Mouse (Mus musculus) heart, postnatal 0 days (tissue): ENCODE measurements at regions not wholly inside any gene's neighbourhood (a gene's known extent, or its start where the extent isn't known, plus 50 kb on each side); places are given as distances from the start of the nearest gene placed in this dataset.

Source experiments
- CTCF ChIP-seq: IDR thresholded peaks from 2 replicates; pipeline ENCODE4 v1.5.1; 2016; ENCODE audit warnings: antibody characterized with exemption, control low read depth, low read depth
- EP300 ChIP-seq: IDR thresholded peaks from 2 replicates; pipeline ENCODE4 v1.6.1; 2016; ENCODE audit warnings: antibody characterized with exemption, low read depth

- TF ChIP-seq CTCF = no peak
- no peak for TF ChIP-seq EP300
Observed at GRCm38 (mm10) chr8:113394319-113394718, 241.1 kb upstream of the Mon1b start.
